Mouse (Mus musculus) layer of hippocampus, postnatal 36 days (tissue): ENCODE measurements at regions not wholly inside any gene's neighbourhood (a gene's known extent, or its start where the extent isn't known, plus 50 kb on each side); places are given as distances from the start of the nearest gene placed in this dataset.

ENCODE experiments used
- DNase-seq, 2 experiments: peaks; one replicate each; pipeline ENCODE4 v3.0.0; 2022

GRCm38 (mm10) chr7:77632656-77633055, 1105.2 kb downstream of the Ntrk3 start:
- no peak for DNase-seq

DNA sequence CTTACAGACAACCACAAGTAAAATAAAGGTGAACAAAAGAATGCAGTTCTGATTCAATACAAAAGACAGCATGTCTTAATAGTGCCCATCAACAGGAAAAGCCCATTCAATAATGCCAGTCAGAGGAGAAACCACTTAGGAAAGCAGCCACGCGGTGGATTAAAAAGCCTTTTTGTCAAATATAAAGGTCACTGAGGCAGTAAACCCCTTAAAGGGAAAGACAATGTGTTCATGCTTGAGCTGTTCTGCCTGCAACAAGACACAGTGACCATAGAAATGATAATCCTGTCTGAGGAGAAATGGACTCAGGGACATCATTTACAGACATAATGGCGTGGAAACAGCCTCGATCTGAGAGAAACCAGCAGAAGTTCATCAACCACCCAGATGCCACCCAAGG, 1114.3 kb downstream of the Ntrk3 start:
- no peak for DNase-seq

DNA sequence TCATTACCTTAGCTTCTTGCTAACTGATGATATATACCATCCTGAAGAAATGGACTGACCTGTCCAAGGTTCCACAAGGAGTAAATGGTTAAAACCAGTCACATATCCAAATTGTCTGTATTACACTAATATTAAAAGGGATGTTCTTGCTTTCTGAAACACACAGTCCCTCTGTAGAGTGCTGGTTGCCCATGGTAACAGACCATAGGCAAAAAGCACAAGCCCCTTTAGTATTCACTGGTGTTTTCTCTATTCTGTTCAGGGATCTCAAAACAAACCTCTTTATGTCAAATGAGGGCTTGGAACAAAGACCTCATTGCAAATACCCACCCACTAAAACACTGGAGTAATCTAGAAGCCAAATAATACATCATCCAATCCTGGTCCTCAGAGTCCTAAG, 1114.9 kb downstream of the Ntrk3 start:
- no peak for DNase-seq

- DNase-seq, result no peak
These were observed 1164.9 kb downstream of the Ntrk3 start for GRCm38 (mm10) chr7:77572872-77573271.

DNA sequence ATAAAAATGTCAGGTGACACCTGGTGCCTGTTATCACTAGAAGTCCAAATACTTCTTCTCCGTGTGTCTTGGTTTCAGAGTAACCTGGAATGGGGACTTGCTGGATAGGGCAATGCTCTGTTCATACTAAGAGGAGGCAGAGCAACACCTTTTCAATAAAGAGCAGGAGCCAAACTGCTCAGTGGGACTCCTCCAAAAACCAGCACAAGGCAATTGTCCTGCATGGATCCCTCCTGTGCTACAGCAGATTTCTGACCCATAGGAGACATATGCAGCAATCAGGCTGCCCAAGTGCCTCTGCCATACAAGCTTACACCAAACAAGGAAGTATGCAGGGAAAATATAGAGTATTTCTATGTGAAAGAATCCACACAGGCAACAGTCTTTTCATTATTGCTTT, 1178.7 kb downstream of the Ntrk3 start:
- no peak for DNase-seq

DNA sequence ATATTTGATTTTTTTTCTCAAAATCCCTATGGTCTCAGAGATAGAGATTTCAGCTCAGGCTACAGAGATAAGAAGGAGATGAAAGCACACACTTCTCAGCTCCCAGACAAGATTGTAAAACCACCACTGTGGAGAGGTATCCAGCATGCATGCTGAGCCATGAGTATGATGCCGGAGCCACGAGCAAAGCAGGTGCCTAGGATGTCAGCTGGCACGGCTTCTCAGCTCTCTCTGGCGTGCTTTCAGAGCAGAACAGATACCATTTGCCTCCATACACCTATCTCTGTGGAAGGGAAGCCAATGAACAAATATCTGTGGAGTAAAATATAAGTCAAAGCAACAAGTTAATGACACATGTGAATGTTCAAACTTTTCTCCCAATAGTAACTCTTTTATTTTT, 1179.3 kb downstream of the Ntrk3 start:
- no peak for DNase-seq

DNA sequence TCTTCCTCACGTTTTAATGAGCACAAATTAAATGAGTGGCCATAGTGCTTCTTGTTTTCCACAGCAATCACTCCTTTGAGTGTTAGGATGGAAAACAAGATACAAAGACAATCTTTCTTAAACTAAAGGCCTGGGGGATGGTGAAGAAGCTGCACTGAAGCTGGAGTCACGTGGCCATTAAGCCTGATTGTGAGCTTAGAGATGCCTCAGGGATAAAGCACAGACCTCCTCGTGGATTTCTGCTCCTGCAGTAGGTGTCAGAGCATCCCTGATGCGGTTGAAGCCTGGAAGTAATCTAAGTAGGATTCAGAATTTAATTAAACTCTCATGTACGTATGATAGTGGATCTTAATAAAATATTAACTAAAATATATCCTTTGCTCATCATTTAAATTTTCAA, 1200.9 kb downstream of the Ntrk3 start:
- DNase-seq, result no peak

DNA sequence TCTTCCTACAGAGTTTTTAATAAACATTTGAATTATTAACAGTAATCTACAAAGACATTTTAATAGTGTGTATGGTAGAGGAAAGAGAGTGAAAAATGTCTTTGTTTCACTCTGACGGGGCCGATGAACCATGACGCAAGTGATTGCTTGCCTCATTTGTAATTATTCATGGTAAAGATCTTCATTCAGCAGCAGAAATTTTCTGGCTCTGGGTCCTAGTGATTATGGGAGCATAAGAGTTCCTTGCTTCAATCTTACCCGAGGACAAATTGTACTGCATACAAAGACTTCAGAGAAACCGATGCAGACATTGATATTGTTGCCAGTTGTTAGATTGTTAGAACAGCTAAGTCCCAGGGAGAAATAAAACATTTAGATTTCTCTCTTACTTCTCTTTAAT, 1209.9 kb downstream of the Ntrk3 start:
- DNase-seq, result no peak

DNA sequence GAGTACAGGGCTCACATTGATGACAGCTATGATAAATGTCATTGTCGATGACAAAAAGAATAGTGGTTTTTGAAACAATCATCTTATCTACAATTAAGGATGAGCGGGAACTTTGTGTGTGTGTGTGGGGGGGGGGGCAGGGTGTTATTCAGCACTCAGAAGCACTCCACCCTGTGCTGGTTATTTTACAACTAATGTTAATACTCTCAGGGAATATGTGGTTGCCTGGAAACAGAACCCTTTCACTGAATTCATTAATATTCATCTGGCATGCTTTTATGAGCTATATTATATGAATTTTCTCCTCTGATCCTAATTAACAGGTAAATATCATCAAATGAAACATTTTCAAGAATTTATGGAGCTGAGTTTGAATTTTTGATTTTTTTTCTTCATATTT, 1228.2 kb downstream of the Ntrk3 start:
- DNase-seq, result no peak

- no peak for DNase-seq
These were observed 1230.2 kb downstream of the Ntrk3 start for GRCm38 (mm10) chr7:77507606-77508005.

- DNase-seq, result no peak
These were observed 1235.2 kb downstream of the Ntrk3 start for GRCm38 (mm10) chr7:77502608-77503007.

GRCm38 (mm10) chr7:77495066-77495465, 1242.7 kb downstream of the Ntrk3 start:
- no peak for DNase-seq

GRCm38 (mm10) chr7:77477519-77477918, 1247.8 kb downstream of the Agbl1 start:
- peak; percentile 1 to 2 for DNase-seq

DNA sequence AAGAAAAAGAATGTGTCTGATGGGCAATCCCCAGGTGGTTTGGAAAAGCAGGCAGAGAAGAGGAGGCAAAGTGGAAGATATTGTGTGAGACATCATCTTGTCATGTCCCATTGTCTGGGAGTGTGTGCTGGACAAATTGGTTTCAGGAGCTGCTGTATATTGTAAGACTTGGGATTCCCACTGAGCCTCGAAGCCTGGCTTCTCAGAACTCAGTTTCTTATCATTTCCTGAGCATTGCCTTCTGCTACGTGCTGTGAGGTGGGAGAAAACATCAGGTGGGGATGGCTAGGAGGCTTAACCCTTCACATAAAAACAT, 1216.3 kb downstream of the Agbl1 start:
- DNase-seq, result no peak

GRCm38 (mm10) chr7:77445352-77446051, 1215.8 kb downstream of the Agbl1 start:
- DNase-seq, result no peak

- no peak for DNase-seq
These were observed 1211.9 kb downstream of the Agbl1 start for GRCm38 (mm10) chr7:77441622-77442021.

DNA sequence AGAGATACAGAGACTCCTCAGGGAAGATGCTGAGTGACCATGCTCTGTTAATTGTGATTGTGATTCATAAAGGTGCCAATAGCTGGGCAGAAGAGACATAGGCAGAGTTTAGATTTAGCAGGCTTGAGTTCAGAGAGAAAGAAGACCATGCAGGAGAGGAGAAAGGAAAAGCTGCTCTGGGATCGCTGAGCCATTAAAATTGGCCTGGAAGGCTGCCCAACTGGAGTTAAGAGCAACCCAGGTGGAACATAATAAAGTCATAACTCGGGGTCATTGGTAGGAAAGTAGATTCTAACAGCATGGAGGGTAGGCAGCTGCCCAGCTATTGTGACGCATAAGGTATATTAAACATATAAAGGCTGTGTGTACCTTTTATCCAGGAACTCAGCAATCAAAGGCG, 1183.9 kb downstream of the Agbl1 start:
- DNase-seq, result no peak
